Mouse (Mus musculus): ENCODE results near the gene Mea1. TPM values are rescaled to one million over a fixed set of nuclear protein-coding genes. Genes with fewer than 3 reads are reported as not detected.
A peak's percentile ranks its signal among the peaks of the same experiment; 100 is the strongest.

The Mea1 gene
- polyA plus RNA-seq, 1 experiment from 2014 or later = 148 TPM

- Histone ChIP-seq H3K27ac (ENCODE audit: low read depth, low read length) (peak overlapping the region; percentile 92), H3K4me3 (ENCODE audit: low read length) (peak overlapping the region; percentile 59), H3K4me1 (ENCODE audit: control insufficient read depth, insufficient read depth, low read length) (peaks cover 22% of the 10 kb centered on the region), H3K9me3 (ENCODE audit: control insufficient read depth, low read length) (no peaks in the 10 kb centered on the region), H3K27me3 (ENCODE audit: control insufficient read depth, insufficient read depth, low read length) (no peaks in the 10 kb centered on the region), H3K36me3 (ENCODE audit: control insufficient read depth, insufficient read depth, low read length) (peaks cover 59% of the 10 kb centered on the region), H3K4me2 (replicated peaks; ENCODE audit: low read depth, low read length) (peak overlapping the region; percentile 53), H3K9ac (ENCODE audit: low read depth, low read length) (peak overlapping the region; percentile 72)
- WGBS = under 1% methylated on average over 34 of the region's 34 CpGs
- ATAC-seq (ENCODE audit: low FRiP score, low TSS enrichment) = peak; percentile 44
These were observed 1.5 kb downstream of the Mea1 start for GRCm38 (mm10) chr17:46679843-46680759.

GRCm38 (mm10) chr17:46680760-46681373 lies 2.3 kb downstream of the Mea1 start, which contains the start of gene Klhdc3:
Gene Klhdc3 (minus strand): TSS chr17:46680914.
- Histone ChIP-seq H3K4me1 (ENCODE audit: control insufficient read depth, insufficient read depth, low read length) (peaks cover 19% of the 10 kb centered on the region), H3K36me3 (ENCODE audit: control insufficient read depth, insufficient read depth, low read length) (peaks cover 59% of the 10 kb centered on the region), H3K9me3 (ENCODE audit: control insufficient read depth, low read length) (no peaks in the 10 kb centered on the region), H3K9ac (ENCODE audit: low read depth, low read length) (peak within 1 kb of the TSS; percentile 72), H3K4me2 (replicated peaks; ENCODE audit: low read depth, low read length) (peak within 1 kb of the TSS; percentile 69), H3K27me3 (ENCODE audit: control insufficient read depth, insufficient read depth, low read length) (no peaks in the 10 kb centered on the region), H3K27ac (ENCODE audit: low read depth, low read length) (peak within 1 kb of the TSS; percentile 92), H3K4me3 (ENCODE audit: low read length) (peak within 1 kb of the TSS; percentile 59)
- peak; percentile 98 for ATAC-seq (ENCODE audit: low FRiP score, low TSS enrichment)
- WGBS = under 1% methylated on average over 49 of the region's 49 CpGs

GRCm38 (mm10) chr17:46681466-46682118 lies 3.0 kb downstream of the Mea1 start:
- Histone ChIP-seq H3K27me3 (ENCODE audit: control insufficient read depth, insufficient read depth, low read length) (no peaks in the 10 kb centered on the region), H3K27ac (ENCODE audit: low read depth, low read length) (no peak overlapping the region), H3K4me1 (ENCODE audit: control insufficient read depth, insufficient read depth, low read length) (peaks cover 19% of the 10 kb centered on the region), H3K9me3 (ENCODE audit: control insufficient read depth, low read length) (no peaks in the 10 kb centered on the region), H3K4me2 (replicated peaks; ENCODE audit: low read depth, low read length) (peak overlapping the region; percentile 69), H3K9ac (ENCODE audit: low read depth, low read length) (peak overlapping the region; percentile 64), H3K4me3 (ENCODE audit: low read length) (peak overlapping the region; percentile 59), H3K36me3 (ENCODE audit: control insufficient read depth, insufficient read depth, low read length) (peaks cover 59% of the 10 kb centered on the region)
- no peak for ATAC-seq (ENCODE audit: low FRiP score, low TSS enrichment)
- WGBS = 28% methylated on average over 12 of the region's 12 CpGs

GRCm38 (mm10) chr17:46682654-46683389 lies 4.2 kb downstream of the Mea1 start:
- peaks cover 19% of the 10 kb centered on the region for H3K4me1 ChIP-seq (ENCODE audit: control insufficient read depth, insufficient read depth, low read length)
- no peak overlapping the region for H3K27ac ChIP-seq (ENCODE audit: low read depth, low read length)
- H3K36me3 ChIP-seq (ENCODE audit: control insufficient read depth, insufficient read depth, low read length) = peaks cover 59% of the 10 kb centered on the region
- ATAC-seq (ENCODE audit: low FRiP score, low TSS enrichment) = no peak
- no peaks in the 10 kb centered on the region for H3K27me3 ChIP-seq (ENCODE audit: control insufficient read depth, insufficient read depth, low read length)
- H3K4me2 ChIP-seq (replicated peaks; ENCODE audit: low read depth, low read length) = no peak overlapping the region
- H3K9ac ChIP-seq (ENCODE audit: low read depth, low read length) = no peak overlapping the region
- H3K4me3 ChIP-seq (ENCODE audit: low read length) = no peak overlapping the region
- 87% methylated on average over 16 of the region's 16 CpGs for WGBS
- H3K9me3 ChIP-seq (ENCODE audit: control insufficient read depth, low read length) = no peaks in the 10 kb centered on the region

- ATAC-seq (ENCODE audit: low FRiP score, low TSS enrichment) = no peak
- H3K9ac ChIP-seq (ENCODE audit: low read depth, low read length) = no peak overlapping the region
- WGBS = 85% methylated on average over 6 of the region's 6 CpGs
- no peak overlapping the region for H3K4me3 ChIP-seq (ENCODE audit: low read length)
- H3K9me3 ChIP-seq (ENCODE audit: control insufficient read depth, low read length) = no peaks in the 10 kb centered on the region
- no peak overlapping the region for H3K27ac ChIP-seq (ENCODE audit: low read depth, low read length)
- peaks cover 55% of the 10 kb centered on the region for H3K36me3 ChIP-seq (ENCODE audit: control insufficient read depth, insufficient read depth, low read length)
- H3K27me3 ChIP-seq (ENCODE audit: control insufficient read depth, insufficient read depth, low read length) = no peaks in the 10 kb centered on the region
- H3K4me1 ChIP-seq (ENCODE audit: control insufficient read depth, insufficient read depth, low read length) = 0 out of 2 replicates have a peak, but pooled peaks cover 7% of the 10 kb centered on the region
- no peak overlapping the region for H3K4me2 ChIP-seq (replicated peaks; ENCODE audit: low read depth, low read length)
These were observed 7.3 kb downstream of the Mea1 start for GRCm38 (mm10) chr17:46685913-46686312.

GRCm38 (mm10) chr17:46690665-46691064 lies 12.1 kb downstream of the Mea1 start:
- Histone ChIP-seq H3K4me2 (replicated peaks; ENCODE audit: low read depth, low read length) (no peak overlapping the region), H3K9ac (ENCODE audit: low read depth, low read length) (no peak overlapping the region), H3K4me3 (ENCODE audit: low read length) (no peak overlapping the region), H3K27me3 (ENCODE audit: control insufficient read depth, insufficient read depth, low read length) (no peaks in the 10 kb centered on the region), H3K27ac (ENCODE audit: low read depth, low read length) (no peak overlapping the region), H3K36me3 (ENCODE audit: control insufficient read depth, insufficient read depth, low read length) (peaks cover 31% of the 10 kb centered on the region), H3K9me3 (ENCODE audit: control insufficient read depth, low read length) (no peaks in the 10 kb centered on the region), H3K4me1 (ENCODE audit: control insufficient read depth, insufficient read depth, low read length) (no peaks in the 10 kb centered on the region)
- no peak for ATAC-seq (ENCODE audit: low FRiP score, low TSS enrichment)
- 96% methylated on average over 12 of the region's 12 CpGs for WGBS

GRCm38 (mm10) chr17:46691390-46691789 lies 12.8 kb downstream of the Mea1 start:
- Histone ChIP-seq H3K27ac (ENCODE audit: low read depth, low read length) (no peak overlapping the region), H3K9me3 (ENCODE audit: control insufficient read depth, low read length) (no peaks in the 10 kb centered on the region), H3K4me1 (ENCODE audit: control insufficient read depth, insufficient read depth, low read length) (no peaks in the 10 kb centered on the region), H3K4me3 (ENCODE audit: low read length) (no peak overlapping the region), H3K4me2 (replicated peaks; ENCODE audit: low read depth, low read length) (no peak overlapping the region), H3K27me3 (ENCODE audit: control insufficient read depth, insufficient read depth, low read length) (no peaks in the 10 kb centered on the region), H3K9ac (ENCODE audit: low read depth, low read length) (no peak overlapping the region), H3K36me3 (ENCODE audit: control insufficient read depth, insufficient read depth, low read length) (peaks cover 28% of the 10 kb centered on the region)
- WGBS = 93% methylated on average over 2 of the region's 2 CpGs
- ATAC-seq (ENCODE audit: low FRiP score, low TSS enrichment) = no peak

- Histone ChIP-seq H3K9me3 (ENCODE audit: control insufficient read depth, low read length) (no peaks in the 10 kb centered on the region), H3K4me1 (ENCODE audit: control insufficient read depth, insufficient read depth, low read length) (no peaks in the 10 kb centered on the region), H3K9ac (ENCODE audit: low read depth, low read length) (no peak overlapping the region), H3K27me3 (ENCODE audit: control insufficient read depth, insufficient read depth, low read length) (no peaks in the 10 kb centered on the region), H3K36me3 (ENCODE audit: control insufficient read depth, insufficient read depth, low read length) (peaks cover 28% of the 10 kb centered on the region; the same call in 1 of the 2 replicates), H3K4me3 (ENCODE audit: low read length) (no peak overlapping the region), H3K27ac (ENCODE audit: low read depth, low read length) (no peak overlapping the region), H3K4me2 (replicated peaks; ENCODE audit: low read depth, low read length) (no peak overlapping the region)
- ATAC-seq (ENCODE audit: low FRiP score, low TSS enrichment) = no peak
- WGBS = 45% methylated on average over 1 of the region's 1 CpGs
These were observed 16.0 kb downstream of the Mea1 start for GRCm38 (mm10) chr17:46694517-46695063.
